Mouse (Mus musculus) heart, postnatal 0 days (tissue): ENCODE results near the gene Pde4c.

ENCODE experiments used
- CTCF ChIP-seq: IDR thresholded peaks from 2 replicates; pipeline ENCODE4 v1.5.1; 2016; ENCODE audit warnings: antibody characterized with exemption, control low read depth, low read depth
- EP300 ChIP-seq: IDR thresholded peaks from 2 replicates; pipeline ENCODE4 v1.6.1; 2016; ENCODE audit warnings: antibody characterized with exemption, low read depth

DNA sequence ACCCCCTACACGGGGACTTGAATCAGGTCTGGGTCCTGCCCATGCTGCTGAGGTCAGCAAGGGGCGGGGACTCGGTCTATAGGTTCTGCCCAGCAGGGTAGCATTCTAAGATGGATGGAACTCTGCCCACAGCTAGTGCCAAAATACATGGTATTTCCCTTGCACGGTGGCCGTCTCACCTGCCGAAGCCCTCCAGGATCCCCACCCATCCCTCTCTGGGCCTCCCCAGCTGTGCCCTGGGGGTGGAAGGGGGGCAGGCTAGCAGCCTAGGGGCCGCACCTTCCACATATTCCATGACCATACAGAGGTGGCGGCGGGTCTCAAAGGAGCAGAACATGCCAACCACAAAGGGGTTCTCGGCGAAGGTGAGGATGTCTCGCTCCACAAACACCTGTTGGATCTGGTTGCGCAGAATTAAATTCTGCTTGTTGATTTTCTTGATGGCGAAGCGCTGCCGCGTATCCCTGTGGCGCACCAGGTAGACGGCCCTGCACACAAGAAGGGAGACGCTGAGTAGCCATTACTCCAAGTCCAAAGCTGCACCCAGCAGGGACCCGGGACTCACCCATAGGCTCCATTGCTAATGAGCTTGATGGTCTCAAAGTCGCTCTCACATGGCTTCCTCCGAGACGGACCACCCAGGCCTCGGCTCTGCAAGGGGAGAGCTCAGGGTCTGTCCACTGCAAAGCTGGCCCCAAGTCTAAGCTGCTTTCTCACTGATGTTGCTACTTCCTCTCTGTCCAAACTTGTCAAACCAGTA is 63.0 kb downstream of the Pde4c start:
- TF ChIP-seq CTCF (no peak), EP300 (no peak)
